Mouse (Mus musculus): ENCODE data around the gene Snx14. TPM values are rescaled to one million over a fixed set of nuclear protein-coding genes. Genes with fewer than 3 reads are reported as not detected.

Gene Snx14
- total RNA-seq, 2 experiments from 2014 or later, result 44.5 to 59.5 TPM

- no peak for DNase-seq
These were observed 94.3 kb downstream of the Snx14 start for GRCm38 (mm10) chr9:88344424-88344823.

- DNase-seq, result no peak
These were observed 96.1 kb downstream of the Snx14 start for GRCm38 (mm10) chr9:88342701-88343100.

- DNase-seq, result no peak
These were observed 96.5 kb downstream of the Snx14 start for GRCm38 (mm10) chr9:88342241-88342640.

- no peak for DNase-seq
These were observed 97.9 kb downstream of the Snx14 start for GRCm38 (mm10) chr9:88340819-88341218.

- DNase-seq, result no peak
These were observed 102.9 kb downstream of the Snx14 start for GRCm38 (mm10) chr9:88335839-88336238.

- no peak for DNase-seq
These were observed 106.3 kb downstream of the Snx14 start for GRCm38 (mm10) chr9:88332447-88332846.

- no peak for DNase-seq
These were observed 108.4 kb downstream of the Snx14 start for GRCm38 (mm10) chr9:88330316-88330715.

- DNase-seq, result no peak
These were observed 109.5 kb downstream of the Snx14 start for GRCm38 (mm10) chr9:88329166-88329748.

- DNase-seq, result no peak
These were observed 110.1 kb downstream of the Snx14 start for GRCm38 (mm10) chr9:88328666-88329065.

- peak; percentile 81 to 86 for DNase-seq
These were observed 111.5 kb downstream of the Snx14 start, which contains the start of gene Nt5e for GRCm38 (mm10) chr9:88326930-88327901. Nt5e (plus strand) TSS chr9:88327197.

Other genes starting within 250 kb of the Snx14 start
- 10 to 100 TPM; 13.3 to 14.3 TPM for gene Nt5e, start 111.8 kb downstream of the Snx14 start, total RNA-seq (2021)
- under 1 TPM in 1 of 2 experiments, not detected in 1; 0.73 TPM for gene Gm20537, start 17.7 kb upstream of the Snx14 start, total RNA-seq (2021)
- gene Syncrip, start 43.6 kb upstream of the Snx14 start, total RNA-seq (2021), result 10 to 100 TPM; 80.5 to 84.8 TPM
- gene Zfp949, start 109.1 kb upstream of the Snx14 start, total RNA-seq (2021), result 1 to 10 TPM; 7.7 to 8.8 TPM
- under 1 TPM; 0.36 to 0.76 TPM for gene Trim43a, start 141.9 kb upstream of the Snx14 start, total RNA-seq (2021)